Mouse (Mus musculus): Measurements from ENCODE around the gene Sugp2. TPM values are rescaled to one million over a fixed set of nuclear protein-coding genes. Genes with fewer than 3 reads are reported as not detected.

The Sugp2 gene
- polyA plus RNA-seq, 1 experiment from 2014 or later, result 25.7 TPM

DNA sequence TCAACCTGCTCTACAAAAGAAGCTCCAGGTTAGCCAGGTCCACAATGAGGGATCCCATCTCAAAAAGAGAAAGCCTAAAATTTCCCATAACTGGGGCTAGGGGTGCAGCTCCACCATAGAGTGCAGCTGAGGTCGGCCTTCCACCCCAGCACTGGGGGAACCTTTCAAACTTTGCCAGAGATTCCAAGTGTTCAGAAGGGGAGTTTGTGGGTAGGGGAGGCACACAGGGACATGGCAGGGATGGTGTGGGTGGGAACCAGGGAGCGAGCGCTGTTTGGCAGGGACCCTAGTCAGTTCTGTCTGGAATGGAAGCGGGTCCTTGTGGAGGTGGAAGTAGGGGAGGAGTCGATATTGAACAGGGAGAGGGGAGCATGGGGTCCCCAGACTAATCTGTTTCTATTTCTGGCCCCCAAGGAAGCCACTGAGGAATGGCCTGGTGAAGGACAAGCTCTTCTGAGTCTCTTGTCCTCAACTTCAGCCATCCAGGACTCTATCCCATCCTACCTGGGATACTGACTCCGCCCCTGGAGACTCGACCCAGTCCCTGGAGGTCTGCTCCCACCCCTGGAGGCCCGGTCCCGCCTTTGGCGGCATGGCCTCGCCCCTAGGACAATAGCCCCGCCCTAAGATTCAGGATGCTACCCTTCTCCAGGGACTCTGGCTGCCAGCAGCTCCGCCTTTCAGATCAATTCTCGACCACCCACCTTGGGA is 95.3 kb downstream of the Sugp2 start, which contains the start of gene Gdf1:
Gdf1 (plus strand) TSS at position 694 of the 711 bp plus-strand sequence.
- Histone ChIP-seq H3K4me1 (ENCODE audit: control insufficient read depth, insufficient read depth, low read length) (peaks cover 9% of the 10 kb centered on the region), H3K9me3 (replicated peaks; ENCODE audit: control insufficient read depth, low read length) (no peaks in the 10 kb centered on the region), H3K27ac (ENCODE audit: low read length) (no peak within 1 kb of the TSS), H3K9ac (ENCODE audit: low read length) (peak within 1 kb of the TSS; percentile 35; the same call in 1 of the 2 replicates), H3K36me3 (ENCODE audit: control insufficient read depth, insufficient read depth) (peaks cover 26% of the 10 kb centered on the region), H3K4me3 (ENCODE audit: low read length) (peak within 1 kb of the TSS; percentile 19), H3K27me3 (ENCODE audit: control insufficient read depth, insufficient read depth, low read length) (peaks cover 9% of the 10 kb centered on the region; the same call in 1 of the 2 replicates), H3K4me2 (ENCODE audit: low read depth, low read length) (peak within 1 kb of the TSS; percentile 48)
- 34% methylated on average over 14 of the region's 14 CpGs for WGBS
- ATAC-seq (replicated peaks; ENCODE audit: extremely low read depth, insufficient read depth, low FRiP score), result no peak

Other genes starting within 250 kb of the Sugp2 start
- gene Gatad2a, start 237.8 kb upstream of the Sugp2 start, polyA plus RNA-seq (2015; fragmentation: Nextera tagmentation; extraction: Ambion mirVana), result 26.2 and 26.8 TPM in 2 replicates
- 38.4 and 42.9 TPM in 2 replicates for gene Mau2, start 191.5 kb upstream of the Sugp2 start, polyA plus RNA-seq (2015; fragmentation: Nextera tagmentation; extraction: Ambion mirVana)
- 30.0 and 30.4 TPM in 2 replicates for gene Sugp1, start 191.4 kb upstream of the Sugp2 start, polyA plus RNA-seq (2015; fragmentation: Nextera tagmentation; extraction: Ambion mirVana)
- 0.96 and 1.4 TPM in 2 replicates for gene Tm6sf2, start 161.3 kb upstream of the Sugp2 start, polyA plus RNA-seq (2015; fragmentation: Nextera tagmentation; extraction: Ambion mirVana)
- gene Hapln4, start 150.8 kb upstream of the Sugp2 start, polyA plus RNA-seq (2015; fragmentation: Nextera tagmentation; extraction: Ambion mirVana), result 0.04 TPM in 1 of 2 replicates, not detected in the other
- gene Ncan, start 113.4 kb upstream of the Sugp2 start, polyA plus RNA-seq (2015; fragmentation: Nextera tagmentation; extraction: Ambion mirVana), result 0.13 and 0.22 TPM in 2 replicates
- gene Nr2c2ap, start 102.9 kb upstream of the Sugp2 start, polyA plus RNA-seq (2015; fragmentation: Nextera tagmentation; extraction: Ambion mirVana), result 35.7 and 37.8 TPM in 2 replicates
- 18.9 and 21.0 TPM in 2 replicates for gene Rfxank, start 95.1 kb upstream of the Sugp2 start, polyA plus RNA-seq (2015; fragmentation: Nextera tagmentation; extraction: Ambion mirVana)
- 38.0 and 40.1 TPM in 2 replicates for gene Borcs8, start 94.7 kb upstream of the Sugp2 start, polyA plus RNA-seq (2015; fragmentation: Nextera tagmentation; extraction: Ambion mirVana)
- 0.51 and 1.1 TPM in 2 replicates for gene Mef2b, start 94.5 kb upstream of the Sugp2 start, polyA plus RNA-seq (2015; fragmentation: Nextera tagmentation; extraction: Ambion mirVana)
- 88.9 and 103 TPM in 2 replicates for gene Tmem161a, start 61.9 kb upstream of the Sugp2 start, polyA plus RNA-seq (2015; fragmentation: Nextera tagmentation; extraction: Ambion mirVana)
- gene Slc25a42, start 21.9 kb upstream of the Sugp2 start, polyA plus RNA-seq (2015; fragmentation: Nextera tagmentation; extraction: Ambion mirVana), result 11.7 and 13.7 TPM in 2 replicates
- 19.6 and 22.1 TPM in 2 replicates for gene Armc6, start 240 bp downstream of the Sugp2 start, polyA plus RNA-seq (2015; fragmentation: Nextera tagmentation; extraction: Ambion mirVana)
- 26.6 and 30.2 TPM in 2 replicates for gene Homer3, start 48.6 kb downstream of the Sugp2 start, polyA plus RNA-seq (2015; fragmentation: Nextera tagmentation; extraction: Ambion mirVana)
- gene Ddx49, start 68.3 kb downstream of the Sugp2 start, polyA plus RNA-seq (2015; fragmentation: Nextera tagmentation; extraction: Ambion mirVana), result 34.1 and 34.2 TPM in 2 replicates
- 326 and 334 TPM in 2 replicates for gene Cope, start 68.3 kb downstream of the Sugp2 start, polyA plus RNA-seq (2015; fragmentation: Nextera tagmentation; extraction: Ambion mirVana)
- 1.3 TPM in 2 replicates for gene Cers1, start 81.5 kb downstream of the Sugp2 start, polyA plus RNA-seq (2015; fragmentation: Nextera tagmentation; extraction: Ambion mirVana)
- gene Gdf1, start 95.6 kb downstream of the Sugp2 start, polyA plus RNA-seq (2015; fragmentation: Nextera tagmentation; extraction: Ambion mirVana), result 0.45 and 1.4 TPM in 2 replicates
- 7.9 and 9.7 TPM in 2 replicates for gene Upf1, start 119.1 kb downstream of the Sugp2 start, polyA plus RNA-seq (2015; fragmentation: Nextera tagmentation; extraction: Ambion mirVana)
- gene Comp, start 139.3 kb downstream of the Sugp2 start, polyA plus RNA-seq (2015; fragmentation: Nextera tagmentation; extraction: Ambion mirVana), result 3.0 and 4.3 TPM in 2 replicates
- gene Crtc1, start 205.4 kb downstream of the Sugp2 start, polyA plus RNA-seq (2015; fragmentation: Nextera tagmentation; extraction: Ambion mirVana), result 10.2 and 10.7 TPM in 2 replicates
- 9.9 and 12.4 TPM in 2 replicates for gene Klhl26, start 242.7 kb downstream of the Sugp2 start, polyA plus RNA-seq (2015; fragmentation: Nextera tagmentation; extraction: Ambion mirVana)